Mouse (Mus musculus) stomach, embryonic 15.5 days (tissue): Measurements from ENCODE around the gene Wbp1l. TPM values are rescaled to one million over a fixed set of nuclear protein-coding genes. Genes with fewer than 3 reads are reported as not detected.

Experiments
- ATAC-seq: fragments of 200-750 bp; cut with Nextera tagmentation; 2 replicates; pipeline ENCODE4 v1.8.0; 2017; ENCODE audit warnings: low read depth, moderate number of reproducible peaks, moderate TSS enrichment; ENCODE audit not compliant: insufficient read depth, low FRiP score
- H3K27ac ChIP-seq: fragments of 300-500 bp; sonication (generic); 2 replicates; pipeline ENCODE4 v1.5.1; 2015; ENCODE audit warnings: mild to moderate bottlenecking, inconsistent platforms
- H3K27me3 ChIP-seq: fragments of 300-500 bp; sonication (generic); replicated peaks from 2 replicates; pipeline ENCODE4 v1.6.1; 2015; ENCODE audit warnings: inconsistent platforms
- H3K36me3 ChIP-seq: fragments of 300-500 bp; sonication (generic); 2 replicates; pipeline ENCODE4 v1.6.1; 2015; ENCODE audit warnings: inconsistent platforms
- H3K4me1 ChIP-seq: fragments of 300-500 bp; sonication (generic); 2 replicates; pipeline ENCODE4 v1.6.1; 2015; ENCODE audit warnings: inconsistent platforms
- H3K4me2 ChIP-seq: fragments of 300-500 bp; sonication (generic); 2 replicates; pipeline ENCODE4 v1.6.1; 2015; ENCODE audit warnings: mild to moderate bottlenecking, inconsistent platforms
- H3K4me3 ChIP-seq: fragments of 300-500 bp; sonication (generic); replicated peaks from 2 replicates; pipeline ENCODE4 v1.5.1; 2015; ENCODE audit warnings: inconsistent platforms
- H3K9ac ChIP-seq: fragments of 300-500 bp; sonication (generic); 2 replicates; pipeline ENCODE4 v1.6.1; 2015; ENCODE audit warnings: inconsistent platforms
- H3K9me3 ChIP-seq: fragments of 300-500 bp; sonication (generic); 2 replicates; pipeline ENCODE4 v1.6.1; 2016; ENCODE audit warnings: inconsistent platforms
- WGBS: fragments of 180-500 bp; shearing (Covaris S2); methylation state at CpG from one replicate; pipeline ENCODE4 v1.1.7; 2015; 5-methylcytosine and 5-hydroxymethylcytosine counted together
- polyA plus RNA-seq: library from polyadenylated mRNA; unstranded; fragments of >200 nt; fragmentation: Nextera tagmentation; extraction: Ambion mirVana; gene quantifications from 2 replicates; pipeline ENCODE4 v1.2.1, GENCODE M21; 2015

Wbp1l gene
- polyA plus RNA-seq, 1 experiment from 2014 or later: 40.4 TPM

DNA sequence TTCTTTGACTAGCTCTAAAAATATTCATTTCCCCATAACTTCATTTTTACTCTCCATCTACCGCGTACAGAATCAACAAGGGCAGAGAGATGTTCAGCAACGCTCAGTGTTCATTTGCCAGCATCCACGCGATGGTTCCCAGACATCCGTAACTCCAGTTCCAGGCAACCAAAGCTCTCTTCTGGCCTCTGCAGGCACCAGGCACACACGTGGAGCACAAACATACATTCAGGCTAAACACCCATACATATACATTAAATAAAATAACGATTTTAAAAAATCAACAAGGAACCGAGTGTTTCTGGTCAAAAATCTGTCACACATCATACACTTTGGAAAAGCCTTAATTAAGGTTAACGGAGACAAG is 27.0 kb upstream of the Wbp1l start:
- no peaks in the 10 kb centered on the region for H3K27me3 ChIP-seq
- H3K9ac ChIP-seq: no peak overlapping the region
- no peak for ATAC-seq
- peak overlapping the region; percentile 79 for H3K4me3 ChIP-seq
- peak overlapping the region; percentile 87 for H3K4me2 ChIP-seq
- no peaks in the 10 kb centered on the region for H3K36me3 ChIP-seq
- H3K27ac ChIP-seq: peak overlapping the region; percentile 80
- 0 out of 2 replicates have a peak, but pooled peaks cover 17% of the 10 kb centered on the region for H3K4me1 ChIP-seq
- H3K9me3 ChIP-seq: no peaks in the 10 kb centered on the region
- 22% methylated on average over 10 of the region's 10 CpGs for WGBS

DNA sequence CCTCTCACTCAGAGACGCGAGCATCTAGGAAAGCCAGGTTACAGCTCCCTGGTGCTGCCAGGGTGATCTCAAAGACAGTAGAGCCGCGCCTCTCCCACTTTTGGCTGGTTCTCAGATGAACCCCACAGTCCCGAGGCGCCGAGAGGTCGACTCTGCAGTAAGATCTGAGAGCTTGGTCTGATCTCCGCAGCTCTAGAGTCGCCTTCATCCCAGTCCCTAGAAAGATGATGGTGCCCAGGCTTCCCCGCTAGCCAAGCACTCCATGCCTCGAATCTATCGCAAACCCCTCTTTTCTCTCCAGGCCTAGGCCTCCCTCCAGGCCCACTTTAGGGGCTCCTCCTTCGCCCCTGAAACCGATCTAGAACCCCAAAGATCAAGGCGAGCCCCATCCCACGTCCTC is 26.3 kb upstream of the Wbp1l start:
- Histone ChIP-seq H3K9ac (peak overlapping the region; percentile 44), H3K4me1 (0 out of 2 replicates have a peak, but pooled peaks cover 17% of the 10 kb centered on the region), H3K9me3 (no peaks in the 10 kb centered on the region), H3K4me3 (peak overlapping the region; percentile 79), H3K36me3 (no peaks in the 10 kb centered on the region), H3K27me3 (no peaks in the 10 kb centered on the region), H3K27ac (peak overlapping the region; percentile 80), H3K4me2 (peak overlapping the region; percentile 87)
- WGBS: under 1% methylated on average over 17 of the region's 17 CpGs
- ATAC-seq: peak; percentile 15

DNA sequence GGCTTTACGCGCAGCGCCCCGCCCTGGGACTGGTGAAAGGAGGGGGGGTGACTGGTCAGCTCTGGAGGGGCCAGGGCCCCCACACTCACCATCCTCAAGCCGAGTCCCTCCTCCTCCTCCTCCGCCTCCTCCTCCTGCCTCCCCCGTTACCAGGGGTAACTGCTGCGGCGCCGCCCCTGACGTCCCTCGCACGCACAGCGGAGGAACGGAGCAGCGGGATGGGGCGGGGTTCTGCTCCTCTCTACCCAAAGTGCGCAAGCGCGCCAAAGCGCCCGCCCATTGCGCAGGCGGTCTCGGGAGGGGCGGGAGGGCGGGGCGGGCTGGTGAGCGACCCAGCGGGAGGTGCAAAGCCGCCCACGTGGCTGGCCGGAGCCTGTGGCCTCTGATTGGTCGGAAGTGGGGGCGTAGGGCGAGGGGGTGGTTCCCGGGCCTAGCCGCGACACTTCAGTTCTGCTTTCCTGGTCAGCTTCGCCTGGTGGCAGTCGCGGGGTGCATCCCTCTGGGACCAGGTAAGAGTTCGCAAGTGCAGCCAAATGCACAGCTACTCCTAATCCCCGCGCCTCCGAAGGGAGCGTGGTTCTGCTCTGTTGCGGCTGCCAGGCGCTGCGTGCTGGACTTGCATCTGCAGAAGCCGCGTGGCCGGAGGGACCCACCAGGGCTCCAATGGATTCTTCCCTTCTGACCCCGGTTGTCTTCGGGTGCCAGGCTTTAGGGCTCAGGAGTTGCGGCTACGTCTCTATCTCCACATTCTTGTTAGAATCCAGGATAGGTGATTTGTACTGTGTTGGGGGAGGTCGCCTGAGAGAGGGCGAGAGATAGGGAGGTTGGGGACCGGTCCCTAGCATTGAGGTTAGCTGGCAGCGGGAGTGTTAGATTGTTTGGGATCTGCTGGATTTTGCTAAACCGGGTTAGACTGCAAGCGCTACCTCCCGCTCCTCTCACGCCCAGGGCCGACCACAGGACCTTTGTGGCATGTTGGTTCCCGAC is 25.6 kb upstream of the Wbp1l start, which contains the start of the genes Arl3 and Sfxn2:
Gene Arl3 (minus strand): TSS at position 248 of the 987 bp plus-strand sequence.
Gene Sfxn2 (plus strand): TSS at position 415 of the 987 bp plus-strand sequence.
- under 1% methylated on average over 65 of the region's 67 CpGs for WGBS
- H3K27ac ChIP-seq: peak within 1 kb of the TSS; percentile 82
- H3K9me3 ChIP-seq: no peaks in the 10 kb centered on the region

DNA sequence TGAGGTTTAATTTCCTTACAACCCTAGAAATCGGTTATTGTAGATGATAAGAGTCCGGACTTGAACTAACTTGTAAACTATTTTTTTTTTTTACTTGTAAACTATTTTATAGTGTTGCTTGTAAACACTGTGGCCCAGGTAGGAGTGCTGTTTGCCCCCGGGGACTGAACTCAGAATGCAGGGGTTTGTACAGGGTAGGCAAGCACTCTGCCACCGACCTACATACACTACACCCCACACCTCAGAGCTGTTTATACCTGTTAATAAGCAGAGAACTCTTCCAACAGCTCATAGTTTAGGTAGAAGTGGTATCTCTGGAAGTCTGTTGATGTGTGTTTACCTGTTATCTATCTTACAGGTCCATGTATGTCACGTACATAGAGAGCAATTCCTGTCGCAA is 24.9 kb upstream of the Wbp1l start:
- H3K9me3 ChIP-seq: no peaks in the 10 kb centered on the region

More for the DNA sequence above, 25.6 kb upstream of the Wbp1l start, which contains the start of the genes Arl3 and Sfxn2:
- Histone ChIP-seq H3K4me1 (0 out of 2 replicates have a peak, but pooled peaks cover 17% of the 10 kb centered on the region), H3K4me3 (peak within 1 kb of the TSS; percentile 79), H3K27me3 (no peaks in the 10 kb centered on the region), H3K4me2 (peak within 1 kb of the TSS; percentile 87), H3K36me3 (no peaks in the 10 kb centered on the region), H3K9ac (peak within 1 kb of the TSS; percentile 73)
- ATAC-seq: peak; percentile 96

DNA sequence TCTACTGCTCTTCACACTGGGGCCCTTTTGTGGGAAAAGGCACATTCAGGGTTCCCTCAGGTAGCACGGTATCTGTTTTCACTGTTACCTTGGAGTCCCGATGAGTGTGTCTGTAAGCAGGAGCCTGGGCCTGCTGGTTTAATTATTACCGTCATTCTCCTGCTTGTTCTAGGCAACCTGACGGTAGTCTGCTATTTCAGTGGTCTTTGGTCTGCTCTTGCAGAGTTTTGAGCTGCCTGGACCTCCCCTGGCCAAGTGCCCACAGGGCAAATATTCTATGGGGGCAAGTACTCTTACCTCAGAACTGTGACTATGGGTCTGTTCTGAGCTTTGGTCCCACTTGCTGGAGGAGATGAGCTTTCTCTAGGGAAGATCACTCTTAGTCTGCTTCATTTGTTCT is 23.7 kb upstream of the Wbp1l start:
- H3K4me2 ChIP-seq: 0 out of 2 replicates have a peak overlapping the region, but pooled peaks have one; percentile 22
- H3K27ac ChIP-seq: 0 out of 2 replicates have a peak overlapping the region, but pooled peaks have one; percentile 40
- no peak for ATAC-seq

More for the DNA sequence above, 24.9 kb upstream of the Wbp1l start:
- Histone ChIP-seq H3K4me3 (peak overlapping the region; percentile 79), H3K4me2 (peak overlapping the region; percentile 87), H3K36me3 (no peaks in the 10 kb centered on the region), H3K9ac (no peak overlapping the region; the same call in 1 of the 2 replicates), H3K4me1 (peaks cover 21% of the 10 kb centered on the region; the same call in 1 of the 2 replicates), H3K27me3 (no peaks in the 10 kb centered on the region), H3K27ac (no peak overlapping the region)
- 38% methylated on average over 6 of the region's 6 CpGs for WGBS
- ATAC-seq: no peak

DNA sequence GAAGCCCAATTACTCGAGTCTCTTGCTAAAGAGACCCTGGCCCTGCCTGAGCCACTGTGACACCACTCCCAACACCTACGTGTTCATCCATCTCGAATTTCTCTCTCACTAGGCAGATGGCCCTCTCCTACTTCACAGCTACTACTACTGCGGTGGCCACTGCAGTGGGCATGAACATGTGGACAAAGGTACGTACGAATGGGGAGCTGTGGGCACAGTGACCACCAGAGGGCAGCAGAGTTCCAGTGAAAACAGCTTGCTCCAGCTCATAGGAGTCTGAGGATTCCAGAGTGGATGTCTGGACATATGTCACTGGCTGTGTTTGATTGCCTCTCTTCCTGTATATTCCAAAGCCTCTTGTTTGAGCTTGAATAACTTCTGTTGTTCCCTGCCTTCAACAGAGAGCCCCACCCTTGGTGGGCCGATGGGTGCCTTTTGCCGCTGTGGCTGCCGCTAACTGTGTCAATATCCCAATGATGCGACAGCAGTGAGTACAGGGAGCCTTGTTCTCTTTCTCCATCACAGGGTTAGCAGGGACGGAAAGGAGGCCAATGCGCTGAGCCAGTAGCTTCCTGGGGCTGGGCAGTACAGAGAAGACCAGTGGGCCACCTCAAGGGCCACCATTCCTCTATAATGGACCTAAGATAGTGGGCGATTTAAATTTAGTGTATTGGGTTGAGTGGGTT is 10.9 kb upstream of the Wbp1l start:
- WGBS: 56% methylated on average over 13 of the region's 13 CpGs
- H3K27ac ChIP-seq: no peak overlapping the region
- no peaks in the 10 kb centered on the region for H3K9me3 ChIP-seq
- ATAC-seq: peak; percentile 59; the same call in 1 of the 2 replicates
- peaks cover 6% of the 10 kb centered on the region for H3K36me3 ChIP-seq
- no peak overlapping the region for H3K4me2 ChIP-seq
- no peak overlapping the region for H3K4me3 ChIP-seq
- no peaks in the 10 kb centered on the region for H3K27me3 ChIP-seq
- no peaks in the 10 kb centered on the region for H3K4me1 ChIP-seq
- no peak overlapping the region for H3K9ac ChIP-seq

More for the DNA sequence above, 23.7 kb upstream of the Wbp1l start:
- Histone ChIP-seq H3K36me3 (no peaks in the 10 kb centered on the region), H3K4me3 (no peak overlapping the region), H3K27me3 (no peaks in the 10 kb centered on the region), H3K9ac (no peak overlapping the region), H3K4me1 (peaks cover 21% of the 10 kb centered on the region; the same call in 1 of the 2 replicates), H3K9me3 (no peaks in the 10 kb centered on the region)
- WGBS: 63% methylated on average over 4 of the region's 4 CpGs

DNA sequence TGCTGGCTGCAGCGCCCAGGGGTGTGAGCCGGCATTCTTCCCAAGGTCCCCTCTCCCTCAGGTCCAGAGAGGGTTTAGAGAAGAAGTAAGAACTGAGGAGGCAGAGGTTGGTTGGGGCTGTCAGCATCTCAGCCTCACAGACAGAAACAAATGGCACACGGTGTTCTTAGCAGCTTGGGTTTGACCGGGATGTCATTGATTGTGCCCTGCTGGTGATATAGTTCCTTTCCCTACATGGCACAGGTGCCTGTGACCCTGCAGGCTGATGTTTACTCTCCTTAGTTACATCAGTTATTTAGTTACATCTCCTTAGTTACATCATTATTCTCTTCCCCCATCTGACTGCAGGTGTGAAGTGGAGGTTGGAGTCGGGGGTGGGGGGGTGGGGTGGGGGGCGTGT is 7.3 kb upstream of the Wbp1l start:
- Histone ChIP-seq H3K4me1 (no peaks in the 10 kb centered on the region), H3K9ac (no peak overlapping the region), H3K9me3 (no peaks in the 10 kb centered on the region), H3K36me3 (peaks cover 14% of the 10 kb centered on the region), H3K4me2 (no peak overlapping the region), H3K27me3 (no peaks in the 10 kb centered on the region), H3K4me3 (no peak overlapping the region), H3K27ac (no peak overlapping the region)
- 81% methylated on average over 6 of the region's 6 CpGs for WGBS
- no peak for ATAC-seq

DNA sequence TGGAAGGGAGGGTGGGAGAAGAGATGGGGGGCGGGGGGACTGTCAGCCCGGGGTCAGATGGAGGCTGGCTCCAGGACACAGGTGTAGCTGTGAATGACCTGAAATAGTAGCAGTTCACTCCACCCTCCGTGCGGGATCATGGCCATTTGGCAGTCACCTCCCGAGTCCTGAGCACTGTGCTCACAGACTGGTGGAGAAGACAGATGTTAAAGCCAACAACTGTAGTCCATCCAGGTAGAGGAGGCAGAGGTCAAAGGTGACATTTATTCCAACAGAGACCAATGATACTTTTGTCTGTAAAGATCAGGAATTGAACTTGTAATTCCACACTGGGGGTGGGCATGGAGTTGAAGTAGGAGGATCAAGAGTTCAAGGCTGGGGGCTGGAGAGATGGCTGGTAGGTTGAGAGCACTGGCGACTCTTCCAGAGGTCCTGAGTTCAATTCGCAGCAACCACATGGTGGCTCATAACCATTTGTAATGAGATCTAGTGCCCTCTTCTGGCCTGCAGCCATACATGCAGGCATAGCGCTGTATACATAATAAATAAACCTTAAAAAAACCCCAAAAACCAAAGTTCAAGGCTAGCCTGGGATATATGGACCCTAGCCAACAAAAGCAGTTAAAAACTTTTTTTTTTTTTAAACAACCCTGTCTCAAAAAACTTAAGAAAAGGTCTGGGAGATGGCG is 6.0 kb upstream of the Wbp1l start:
- peaks cover 14% of the 10 kb centered on the region for H3K36me3 ChIP-seq
- no peak overlapping the region for H3K4me2 ChIP-seq
- H3K27me3 ChIP-seq: no peaks in the 10 kb centered on the region
- ATAC-seq: no peak
- H3K9me3 ChIP-seq: no peaks in the 10 kb centered on the region
- no peak overlapping the region for H3K9ac ChIP-seq
- no peak overlapping the region for H3K4me3 ChIP-seq
- WGBS: 87% methylated on average over 9 of the region's 9 CpGs
- no peaks in the 10 kb centered on the region for H3K4me1 ChIP-seq
- no peak overlapping the region for H3K27ac ChIP-seq

DNA sequence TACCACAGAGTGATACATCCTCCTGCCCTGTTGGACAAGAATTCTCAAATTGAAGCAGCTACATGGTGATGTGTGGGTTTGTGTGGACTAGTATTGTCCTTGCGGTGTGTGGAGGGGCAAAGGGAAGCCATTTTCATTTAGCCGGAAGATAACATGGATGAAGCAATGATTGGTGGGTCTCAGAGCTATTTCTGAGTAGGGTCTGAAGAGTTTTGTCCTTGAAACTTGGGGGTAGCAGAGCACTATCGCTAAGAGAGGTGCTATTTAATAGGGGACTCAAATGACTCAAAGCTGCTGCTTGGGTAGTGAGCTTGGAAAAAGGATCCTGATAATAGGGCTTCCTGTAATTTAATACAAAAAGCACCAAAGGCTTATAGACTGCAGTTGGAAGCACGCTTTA is 697 bp upstream of the Wbp1l start:
- Histone ChIP-seq H3K36me3 (peaks cover 8% of the 10 kb centered on the region), H3K9me3 (no peaks in the 10 kb centered on the region), H3K9ac (no peak overlapping the region), H3K4me3 (no peak overlapping the region), H3K4me2 (peak overlapping the region; percentile 40; the same call in 1 of the 2 replicates), H3K4me1 (peaks cover 7% of the 10 kb centered on the region; the same call in 1 of the 2 replicates), H3K27ac (no peak overlapping the region; the same call in 1 of the 2 replicates), H3K27me3 (no peaks in the 10 kb centered on the region)
- ATAC-seq: no peak
- WGBS: 80% methylated on average over 4 of the region's 4 CpGs

DNA sequence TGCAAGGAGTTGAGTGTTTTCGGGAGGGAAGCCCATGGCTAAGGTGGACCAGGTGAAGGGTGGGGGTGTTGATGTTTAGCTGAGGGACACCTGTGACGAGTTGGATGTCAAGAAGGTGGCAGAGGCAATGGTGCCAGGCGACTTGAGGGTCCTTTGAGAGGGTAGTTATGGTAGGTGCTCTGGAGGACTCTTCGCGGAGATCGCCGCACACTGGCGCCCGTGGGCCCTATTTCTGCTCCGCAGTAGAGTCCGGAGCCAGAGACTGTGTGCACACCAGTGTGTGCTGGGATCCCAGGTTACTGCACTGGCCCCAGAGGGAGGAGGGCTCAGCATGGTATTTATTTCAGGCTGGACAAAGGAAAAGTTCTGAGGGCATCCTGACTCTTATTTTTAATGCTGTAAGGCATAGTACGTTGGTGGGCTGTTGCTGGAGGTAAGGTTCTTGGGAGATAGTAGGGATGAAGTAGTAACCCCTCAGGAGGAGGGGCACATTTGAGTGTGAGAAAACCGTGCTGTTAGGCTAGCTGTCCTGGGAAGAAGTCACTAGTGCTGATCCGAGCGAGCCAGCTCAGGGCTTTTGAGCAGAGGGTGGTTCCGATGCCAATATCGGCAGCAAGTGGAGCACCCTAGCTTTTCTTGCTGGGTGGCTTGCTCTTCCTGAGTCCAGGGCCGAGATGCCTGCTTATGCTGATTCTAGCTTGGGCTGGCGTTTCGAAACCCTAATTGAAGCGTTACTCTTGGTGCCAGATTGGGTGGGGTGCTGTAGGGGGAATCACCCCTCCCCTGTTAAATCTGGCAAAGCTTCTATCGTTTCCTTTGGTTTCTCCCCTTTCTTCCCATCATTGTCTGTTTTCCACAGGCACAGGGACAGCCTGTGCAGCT is 732 bp downstream of the Wbp1l start:
- H3K4me3 ChIP-seq: peak overlapping the region; percentile 97
- 12% methylated on average over 22 of the region's 22 CpGs for WGBS
- H3K9me3 ChIP-seq: no peaks in the 10 kb centered on the region
- peaks cover 7% of the 10 kb centered on the region; the same call in 1 of the 2 replicates for H3K4me1 ChIP-seq
- ATAC-seq: no peak
- H3K9ac ChIP-seq: peak overlapping the region; percentile 76
- H3K4me2 ChIP-seq: peak overlapping the region; percentile 69
- H3K27me3 ChIP-seq: no peaks in the 10 kb centered on the region
- 0 out of 2 replicates have a peak, but pooled peaks cover 6% of the 10 kb centered on the region for H3K36me3 ChIP-seq
- peak overlapping the region; percentile 75 for H3K27ac ChIP-seq
